Mouse (Mus musculus): Measurements from ENCODE around the gene Os9. TPM values are rescaled to one million over a fixed set of nuclear protein-coding genes. Genes with fewer than 3 reads are reported as not detected.
"Not testable (repeated sequence)": the region's sequence is repeated elsewhere in the genome, so short reads cannot be mapped to it uniquely, and the experiment has no call there.

The Os9 gene
- total RNA-seq, 4 experiments from 2014 or later: 7.4 to 13.9 (median 10.8) TPM

DNA sequence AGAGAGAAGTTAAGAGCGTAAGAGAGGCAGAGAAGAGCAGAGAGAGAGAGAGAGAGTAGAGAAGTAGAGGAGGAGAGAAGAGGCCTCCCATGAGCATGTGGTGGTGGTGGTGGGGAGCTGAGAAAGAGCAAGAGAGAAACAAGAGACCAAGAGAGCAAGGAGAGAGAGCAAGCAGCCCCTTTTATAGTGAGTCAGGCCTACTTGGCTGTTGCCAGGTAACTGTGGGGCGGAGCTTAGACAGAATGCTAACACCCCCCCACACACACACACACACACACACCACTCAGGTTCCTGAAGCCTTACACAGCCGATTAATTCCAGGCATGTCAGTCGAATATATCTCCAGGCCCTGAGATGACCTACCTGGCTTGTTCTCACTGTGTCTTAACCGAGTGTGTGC lies 24.4 kb upstream of the Os9 start:
- no peak for DNase-seq (ENCODE audit: low spot score in 2 of 2)

DNA sequence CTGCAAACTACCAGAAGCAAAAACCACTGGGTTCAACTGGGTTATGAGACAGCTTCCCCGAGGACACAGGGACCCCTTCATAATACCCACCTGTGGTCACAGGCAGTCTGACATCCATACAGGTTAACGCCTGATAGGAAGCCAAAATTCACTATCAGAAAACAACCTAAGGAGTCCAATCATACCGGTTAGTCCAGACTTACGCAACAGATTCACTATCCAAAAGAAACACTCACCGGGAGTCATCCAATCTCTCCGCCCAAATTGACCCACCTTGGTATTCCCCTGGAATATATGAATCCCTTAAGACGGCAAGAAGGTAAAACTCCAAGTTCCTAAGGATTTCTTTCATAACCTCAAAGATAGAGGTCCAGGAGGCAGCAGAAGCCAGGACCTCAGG lies 23.6 kb upstream of the Os9 start:
- no peak for DNase-seq (ENCODE audit: low spot score in 2 of 2)

DNA sequence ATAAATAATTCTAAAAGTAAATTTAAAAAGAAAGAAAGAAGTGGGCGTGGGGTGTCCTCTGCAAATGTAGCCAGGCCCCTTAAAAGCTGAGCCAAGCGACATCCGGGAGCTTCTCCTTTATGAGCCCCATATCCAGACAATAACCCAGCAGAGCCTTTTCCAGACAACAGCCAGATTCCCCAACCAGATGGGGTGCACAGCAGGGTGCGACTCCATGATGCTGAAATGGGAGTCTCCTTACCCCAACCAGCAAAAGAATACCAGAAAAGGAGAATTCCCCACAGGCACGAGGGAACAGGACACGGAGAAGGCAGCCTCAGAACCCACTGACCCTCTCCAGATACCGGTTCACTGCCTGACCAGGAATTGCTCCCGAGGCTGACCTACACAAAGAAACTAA lies 22.3 kb upstream of the Os9 start:
- no peak for DNase-seq (ENCODE audit: low spot score in 2 of 2)

DNA sequence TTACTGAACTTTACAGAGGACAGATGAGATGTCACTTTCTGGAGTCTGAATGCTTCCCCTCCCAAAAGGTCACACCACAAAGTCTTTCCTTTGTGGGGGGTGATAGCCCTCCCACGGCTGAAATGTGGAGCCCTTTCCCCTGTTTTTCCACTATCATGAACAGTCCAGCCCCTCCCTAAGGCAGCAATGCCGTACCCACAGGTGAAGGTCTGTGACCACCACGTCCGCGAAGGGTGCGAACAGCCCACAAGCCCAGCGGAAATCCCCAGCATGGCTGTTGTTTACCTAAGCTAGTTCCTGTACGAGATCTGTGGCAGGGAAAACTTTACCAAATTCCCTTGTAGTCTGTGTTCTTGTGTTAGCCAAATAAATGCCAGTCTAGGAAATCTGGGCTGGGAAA lies 20.6 kb upstream of the Os9 start:
- no peak for DNase-seq (ENCODE audit: low spot score in 2 of 2)

DNA sequence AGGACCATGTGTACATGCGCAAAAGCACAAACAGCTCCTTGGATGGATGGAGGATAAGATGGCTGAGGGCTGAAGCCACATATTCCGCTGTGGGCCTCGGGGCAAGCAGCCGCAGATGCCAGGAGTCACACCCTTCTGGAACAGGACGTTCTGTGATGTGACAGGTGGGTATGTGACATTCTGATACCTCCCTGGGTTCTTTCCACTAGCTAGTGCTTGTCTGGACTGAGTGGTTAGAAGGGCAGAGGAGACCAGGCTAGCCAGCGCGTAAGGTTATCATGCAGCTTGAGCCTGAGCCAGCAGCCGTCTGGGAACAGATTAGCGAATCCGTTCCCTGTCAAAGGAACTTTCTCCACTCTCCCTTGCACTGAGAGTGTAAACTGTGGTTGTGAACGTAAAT lies 20.0 kb upstream of the Os9 start:
- DNase-seq (ENCODE audit: low spot score in 2 of 2): no peak

DNA sequence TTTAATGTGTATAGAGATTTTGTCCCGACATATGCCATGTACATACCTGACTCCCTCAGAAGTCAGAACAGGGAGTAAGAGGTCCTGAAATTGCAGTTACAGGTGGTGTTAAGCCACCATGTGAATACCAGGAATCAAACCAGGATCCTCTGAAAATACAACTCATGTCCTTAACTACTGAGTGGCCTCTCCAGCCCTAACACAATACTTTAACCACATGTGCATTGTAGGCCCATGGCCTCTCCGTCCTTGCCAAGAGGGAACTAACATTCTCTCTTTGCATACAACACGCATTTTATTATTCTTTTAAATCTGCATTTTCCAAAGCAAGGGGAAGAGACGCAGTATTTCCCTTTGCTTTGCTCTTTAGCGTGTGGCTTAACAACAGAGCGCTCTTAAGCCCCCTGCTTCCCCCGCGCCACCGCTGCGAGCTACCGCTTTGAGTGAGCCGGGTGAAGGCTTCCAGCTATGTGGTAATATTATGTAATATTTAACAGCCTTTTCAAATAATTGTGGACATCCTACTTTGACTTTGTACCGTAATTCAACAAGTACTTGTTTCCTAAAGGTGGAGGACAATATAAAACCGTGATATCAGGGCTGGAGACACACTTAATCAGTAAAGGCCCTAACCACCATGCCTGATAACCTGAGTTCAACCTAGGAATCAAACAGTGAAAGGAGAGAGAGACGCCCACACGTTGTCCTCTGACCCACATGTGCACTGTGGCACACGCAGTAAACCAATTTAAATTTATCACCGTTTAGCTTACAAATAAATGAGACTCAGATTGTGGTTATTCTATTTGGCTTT lies 17.6 kb upstream of the Os9 start:
- DNase-seq (ENCODE audit: low spot score in 2 of 2): no peak

DNA sequence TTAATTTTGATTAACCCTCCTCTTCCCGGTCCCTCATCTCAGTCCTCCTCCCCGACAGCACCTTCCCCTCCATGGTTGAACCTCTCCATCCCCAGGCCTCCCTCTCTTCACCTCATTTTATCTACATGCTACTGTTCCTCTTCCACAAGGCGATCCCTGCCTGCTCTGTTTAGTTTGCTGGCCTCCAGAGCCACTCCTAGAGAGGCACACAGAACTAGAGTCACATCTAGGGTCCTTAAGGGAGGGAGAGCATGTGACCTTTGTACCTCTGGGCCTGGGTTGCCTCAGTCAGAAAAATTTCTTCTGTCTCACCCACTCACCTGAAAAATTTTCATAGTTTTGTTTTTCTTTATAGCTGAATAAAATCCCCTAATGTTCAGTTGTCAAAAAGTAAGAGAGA lies 17.0 kb upstream of the Os9 start:
- no peak for DNase-seq (ENCODE audit: low spot score in 2 of 2)

DNA sequence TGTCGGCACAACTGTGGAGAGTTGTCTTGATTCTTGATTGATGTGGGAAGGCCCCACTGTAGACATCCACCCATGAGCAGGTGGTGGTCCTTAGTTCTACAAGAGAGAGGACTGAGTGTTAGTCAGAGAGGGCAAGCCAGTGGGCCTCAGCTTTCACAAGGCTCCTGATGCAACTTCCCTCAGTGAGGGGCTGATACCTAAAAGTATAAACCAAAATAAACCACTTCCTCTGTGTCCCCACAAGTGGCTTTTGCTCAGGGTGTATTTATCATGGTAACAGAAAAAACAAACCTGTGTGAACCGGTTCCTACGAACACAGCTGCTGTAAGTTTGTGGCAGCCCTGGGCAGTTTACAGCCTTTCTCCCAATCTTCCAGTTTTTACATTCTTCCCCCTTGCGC lies 15.6 kb upstream of the Os9 start:
- no peak for DNase-seq (ENCODE audit: low spot score in 2 of 2)

DNA sequence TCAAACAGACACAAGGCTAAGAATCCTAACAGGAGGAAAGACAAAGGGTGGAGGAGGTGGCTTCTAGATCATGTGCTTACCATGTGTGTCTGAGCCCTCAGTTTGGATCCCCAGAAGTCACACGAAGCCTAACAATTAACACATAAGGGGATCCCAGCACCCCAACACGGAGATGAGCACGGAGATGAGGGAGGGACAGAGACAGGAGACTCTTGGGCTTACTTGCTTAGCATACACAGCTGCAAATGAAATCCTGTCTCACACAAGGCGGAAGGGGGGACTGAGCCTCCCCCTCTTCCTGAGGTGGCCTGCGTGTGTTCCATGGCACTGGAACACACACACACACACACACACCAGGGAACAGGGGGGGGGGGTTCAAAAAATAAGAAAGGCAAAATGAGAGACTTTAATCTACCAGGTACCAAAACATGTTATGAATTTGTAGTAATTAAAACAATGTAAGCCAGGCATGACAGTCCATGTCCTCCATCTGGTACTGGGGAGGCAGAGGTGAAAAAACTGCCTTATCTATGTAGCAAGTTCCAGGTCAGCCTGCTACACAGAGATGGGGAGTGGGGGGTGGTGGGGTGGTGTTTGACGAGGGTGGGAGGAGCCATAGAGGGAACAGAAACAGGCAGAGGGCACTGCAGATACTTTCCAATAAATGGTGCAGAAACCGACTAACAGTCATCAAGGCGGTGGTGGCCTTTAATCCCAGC lies 14.3 kb upstream of the Os9 start:
- no peak for DNase-seq (ENCODE audit: low spot score in 2 of 2)

DNA sequence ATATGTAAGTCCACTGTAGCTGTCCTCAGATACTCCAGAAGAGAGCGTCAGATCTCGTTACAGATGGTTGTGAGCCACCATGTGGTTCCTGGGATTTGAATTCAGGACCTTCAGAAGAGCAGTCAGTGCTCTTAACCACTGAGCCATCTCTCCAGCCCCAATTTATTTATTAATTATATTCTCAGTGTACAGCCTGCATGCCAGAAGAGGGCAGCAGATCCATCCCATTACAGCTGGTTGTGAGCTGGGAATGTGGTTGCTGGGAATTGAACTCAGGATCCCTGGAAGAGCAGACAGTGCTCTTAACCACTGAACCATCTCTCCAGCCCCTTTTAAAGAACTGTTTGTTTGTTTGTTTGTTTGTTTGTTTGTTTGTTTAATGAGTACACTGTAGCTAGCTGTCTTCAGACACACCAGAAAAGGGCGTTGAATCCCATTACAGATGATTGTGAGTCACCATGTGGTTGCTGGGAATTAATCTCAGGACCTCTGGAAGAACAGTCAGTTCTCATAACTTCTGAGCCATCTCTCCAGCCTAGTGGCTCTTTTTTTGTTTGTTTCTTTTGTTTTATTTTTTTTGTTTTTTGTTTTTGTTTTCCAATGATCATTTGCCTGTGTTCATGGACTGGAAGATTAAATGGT lies 13.6 kb upstream of the Os9 start:
- not testable (repeated sequence) for DNase-seq (ENCODE audit: low spot score in 2 of 2)

DNA sequence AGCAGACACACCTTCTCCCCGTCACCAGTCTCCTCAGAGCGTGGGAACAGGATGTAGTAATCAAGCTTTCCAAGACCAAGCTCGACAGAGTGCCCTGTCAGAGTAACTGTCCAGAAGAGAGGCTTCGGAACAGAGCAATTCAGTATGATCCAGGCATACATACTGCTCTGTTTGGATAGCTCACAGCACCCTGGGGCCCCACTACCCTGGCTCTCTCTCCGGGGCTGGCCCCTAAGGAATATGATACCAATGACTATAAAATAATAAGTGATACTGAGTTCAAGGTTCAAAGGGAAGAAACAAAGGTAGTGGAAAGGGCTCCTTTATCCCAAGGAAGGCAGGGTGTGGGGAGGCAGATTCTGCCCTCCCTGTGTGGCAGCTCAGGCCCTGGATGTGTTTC lies 11.5 kb upstream of the Os9 start:
- no peak for DNase-seq (ENCODE audit: low spot score in 2 of 2)

DNA sequence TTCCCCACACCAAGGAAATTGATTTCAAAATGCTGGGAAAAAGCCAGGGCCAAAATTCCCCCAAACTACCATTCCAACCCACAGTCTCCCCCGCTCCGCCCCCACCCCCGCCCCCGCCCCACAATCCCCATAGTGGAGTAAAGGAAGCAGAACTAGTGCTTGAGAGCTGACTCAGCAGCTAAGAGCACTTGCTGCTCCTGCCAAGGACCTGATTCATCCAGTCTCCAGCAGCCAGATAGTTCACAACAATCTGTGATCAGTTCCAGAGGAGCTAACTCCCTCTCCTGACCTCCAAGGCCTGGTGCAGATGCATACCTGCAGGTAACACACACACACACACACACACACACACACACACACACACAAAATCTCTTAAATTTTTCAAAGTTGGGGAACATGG lies 8.5 kb upstream of the Os9 start:
- no peak for DNase-seq (ENCODE audit: low spot score in 2 of 2)

DNA sequence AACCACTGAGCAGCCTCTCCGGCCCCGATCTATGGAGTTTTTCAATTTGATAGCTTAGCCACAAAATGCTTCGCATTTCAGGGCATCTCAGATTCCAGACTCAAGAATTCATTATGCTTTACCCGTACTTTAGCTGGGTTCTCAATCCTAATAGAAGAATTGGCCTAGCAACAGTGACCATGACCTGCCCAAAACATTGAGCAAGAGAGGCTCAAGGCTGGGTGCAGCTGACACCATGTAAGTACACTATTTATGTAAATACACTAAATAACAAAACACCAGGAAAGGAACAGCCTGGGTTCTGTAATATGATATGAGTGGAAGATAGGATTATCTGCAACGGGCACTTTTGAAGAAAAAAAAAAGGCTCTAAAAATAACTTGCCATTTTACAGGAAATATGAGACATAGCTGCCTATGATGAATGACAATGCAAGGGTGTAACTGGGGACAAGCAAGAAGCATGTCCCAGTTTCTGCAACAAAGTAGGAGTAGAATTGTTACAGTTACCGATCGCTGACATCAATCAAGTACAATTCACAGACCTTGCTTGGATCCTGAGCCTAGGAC lies 6.9 kb upstream of the Os9 start:
- no peak for DNase-seq (ENCODE audit: low spot score in 2 of 2)

DNA sequence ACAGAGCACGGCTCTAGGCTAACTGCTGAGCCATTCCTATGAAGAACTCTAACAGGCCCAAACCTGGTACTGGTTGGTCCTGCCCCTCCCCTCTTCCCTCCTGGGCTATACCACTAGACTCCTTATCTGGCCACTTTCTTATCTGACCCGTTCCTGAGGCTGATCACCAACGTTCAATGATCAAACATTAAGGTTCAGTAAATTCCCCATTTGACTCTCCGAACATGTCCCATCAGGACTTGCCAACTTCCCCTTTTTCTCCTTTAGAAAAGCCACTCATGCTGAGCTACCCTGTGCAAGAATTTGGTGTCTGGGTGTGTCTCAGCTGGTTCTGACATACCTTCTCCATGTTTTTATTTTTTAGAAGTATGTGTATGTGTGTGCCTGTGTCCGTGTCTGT lies 5.6 kb upstream of the Os9 start:
- DNase-seq (ENCODE audit: low spot score in 2 of 2): no peak

DNA sequence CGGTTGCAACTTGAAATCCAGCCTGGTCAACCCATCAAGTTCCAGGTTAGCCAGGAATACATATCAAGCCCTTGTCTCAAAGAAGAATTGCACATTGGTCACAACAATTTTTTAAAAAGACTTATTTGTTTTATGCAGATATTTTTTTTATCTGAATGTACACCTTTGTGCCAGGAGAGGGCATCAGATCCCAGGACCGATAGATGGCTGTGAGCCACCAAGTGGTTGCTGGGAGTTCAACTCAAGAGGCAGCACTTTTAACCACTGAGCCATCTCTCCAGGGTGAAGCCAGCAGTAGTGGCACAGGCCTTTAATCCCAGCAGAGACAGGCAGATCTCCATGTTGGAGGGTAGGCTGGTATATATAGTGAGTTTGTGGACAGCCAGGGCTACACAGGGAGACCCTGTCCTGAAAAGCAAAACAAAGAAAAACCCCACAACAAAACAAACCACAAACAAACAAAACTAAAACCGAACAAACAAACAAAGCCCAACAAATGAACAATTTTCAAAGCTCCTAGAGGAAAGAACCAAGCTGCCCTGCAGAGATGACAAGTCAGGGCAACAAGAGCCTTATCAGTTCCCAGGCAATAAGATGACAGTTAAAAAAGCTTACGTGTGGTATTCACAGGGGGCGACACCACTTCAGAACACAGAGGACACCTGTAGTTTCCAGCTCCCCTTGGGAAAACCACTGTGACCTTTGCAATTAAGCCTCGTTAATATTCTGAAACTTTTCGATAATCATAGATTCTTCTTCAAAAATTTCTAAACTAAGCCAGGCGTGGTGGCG lies 4.5 kb upstream of the Os9 start:
- DNase-seq (ENCODE audit: low spot score in 2 of 2): no peak

DNA sequence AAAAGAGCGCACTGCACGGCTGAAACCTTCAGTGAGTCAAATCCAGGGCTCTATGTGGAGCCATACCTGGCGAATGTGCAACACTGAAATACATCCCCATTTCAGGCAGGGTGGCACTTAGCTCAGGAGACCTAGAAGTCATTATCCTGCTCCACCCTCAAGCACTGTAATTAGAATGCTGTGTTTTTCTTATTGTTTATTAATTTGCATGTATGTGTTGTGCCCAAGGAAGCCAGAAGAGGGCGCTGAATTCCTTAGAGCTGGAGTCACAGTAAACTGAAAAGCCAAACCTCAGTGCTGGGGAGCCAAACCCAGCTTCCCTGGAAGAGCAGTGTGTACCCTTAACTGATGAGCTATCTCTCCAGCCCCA lies 2.5 kb upstream of the Os9 start:
- peak in 1 of 2 experiments; percentile 22 for DNase-seq (ENCODE audit: low spot score in 2 of 2)

DNA sequence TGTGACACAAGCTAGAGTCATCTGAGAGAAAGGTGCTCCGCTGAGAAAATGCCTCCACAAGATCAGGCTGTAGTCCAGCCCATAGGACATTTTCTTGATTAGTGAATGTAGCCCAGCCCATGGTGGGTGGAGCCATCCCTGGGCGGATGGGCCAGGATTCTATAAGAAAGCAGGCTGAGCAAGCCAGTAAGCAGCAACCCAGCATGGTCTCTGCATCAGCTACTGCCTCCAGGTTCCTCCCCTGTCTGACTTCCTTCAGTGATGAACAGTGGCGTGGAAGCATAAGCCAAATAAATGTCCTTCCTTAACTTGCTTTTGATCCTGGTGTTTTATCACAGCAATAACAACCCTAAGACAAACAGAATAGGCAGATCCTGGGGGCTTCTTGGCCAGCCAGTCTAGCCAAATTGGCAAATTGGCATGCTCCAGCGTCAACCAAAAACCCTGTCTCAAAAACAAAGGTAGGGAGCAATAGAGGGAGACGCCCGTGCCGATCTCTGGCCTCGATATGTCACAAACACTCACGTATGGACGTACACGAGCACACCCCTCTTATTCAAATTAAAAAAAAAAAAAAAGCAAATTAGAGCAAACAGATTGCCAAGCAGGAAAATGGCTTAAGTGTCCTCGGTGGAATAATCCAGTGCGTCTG lies 2.0 kb upstream of the Os9 start:
- no peak for DNase-seq (ENCODE audit: low spot score in 2 of 2)

DNA sequence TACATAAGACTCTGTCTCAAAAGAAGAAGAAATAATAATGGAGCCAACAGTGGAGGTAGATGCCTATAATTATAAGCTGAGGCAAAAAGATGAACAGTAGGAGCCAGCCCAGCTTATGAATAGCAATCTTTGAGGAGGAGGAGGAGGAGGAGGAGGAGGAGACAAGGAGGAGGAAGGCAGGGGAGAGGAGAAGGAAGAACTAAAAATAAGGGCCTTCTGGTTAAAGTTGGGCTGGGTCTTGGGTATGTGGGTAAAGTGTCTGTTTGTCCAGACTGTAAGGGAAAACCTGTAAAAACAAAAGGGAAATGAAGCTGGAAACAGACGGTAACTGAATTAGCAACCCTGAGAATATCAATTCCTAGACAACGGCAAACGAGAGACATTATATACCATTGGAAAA lies 1.1 kb upstream of the Os9 start:
- no peak for DNase-seq (ENCODE audit: low spot score in 2 of 2)

DNA sequence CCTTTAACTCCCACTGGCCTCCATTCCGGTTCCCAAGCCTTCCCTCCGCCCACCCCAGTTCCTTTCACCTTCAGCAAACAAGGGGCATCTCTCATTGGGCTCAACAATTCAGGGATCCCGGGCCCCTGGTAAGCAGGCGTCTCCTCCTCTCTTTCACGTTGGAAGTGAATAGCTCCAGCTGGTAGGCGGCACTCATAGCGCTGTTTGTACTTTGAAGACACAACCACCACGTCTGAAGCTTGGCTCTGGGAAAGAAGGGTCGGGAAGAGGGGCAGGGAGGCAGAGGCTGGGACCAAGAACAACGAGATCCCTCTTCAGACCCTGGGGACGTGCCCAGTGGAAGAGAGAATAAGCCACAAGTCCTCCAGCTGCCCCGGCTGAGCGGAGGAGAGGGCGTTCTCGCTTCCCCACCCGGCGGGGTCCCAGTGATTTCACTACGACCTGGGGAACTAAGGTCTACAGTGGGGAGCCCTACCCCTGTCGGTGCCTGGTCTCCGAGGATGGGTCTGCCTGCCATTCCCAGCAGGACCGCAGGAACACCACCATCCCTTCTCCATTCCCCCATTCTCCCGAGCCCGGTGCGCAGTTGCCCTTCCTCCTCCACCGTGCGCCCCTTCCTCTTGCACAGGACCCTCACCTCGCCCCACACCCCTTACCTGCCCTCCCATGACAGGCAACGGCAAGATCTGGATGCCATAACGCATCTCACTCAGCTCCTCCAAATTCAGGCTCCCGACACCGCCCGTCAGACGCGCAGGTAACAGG lies 448 bp downstream of the Os9 start:
- no peak for DNase-seq (ENCODE audit: low spot score in 2 of 2)

DNA sequence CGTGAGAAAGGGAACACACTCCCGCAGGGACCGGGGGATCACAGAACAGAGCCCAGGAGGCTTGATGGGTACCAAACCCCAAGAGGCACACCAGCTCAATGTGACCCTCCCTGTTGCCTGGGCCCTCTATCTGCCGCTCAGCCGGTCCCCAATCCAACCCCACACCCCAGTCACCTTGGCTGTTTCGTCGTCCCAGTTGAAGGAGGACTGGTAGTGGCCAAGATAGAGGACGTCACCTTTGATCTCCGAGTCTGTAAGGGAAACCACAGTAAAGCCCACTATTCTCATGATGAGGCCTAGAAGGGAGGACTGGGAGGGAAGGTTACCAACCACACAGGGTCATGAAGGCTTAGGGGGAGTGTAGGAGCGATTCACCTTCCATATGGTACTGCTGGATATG lies 1.7 kb downstream of the Os9 start:
- no peak for DNase-seq (ENCODE audit: low spot score in 2 of 2)
